Mouse (Mus musculus): Measurements from ENCODE around the gene Gm10715.
"Not testable (repeated sequence)": the region's sequence is repeated elsewhere in the genome, so short reads cannot be mapped to it uniquely, and the experiment has no call there.

GRCm38 (mm10) chr9:3036577-3036976, at the start of gene Gm10715:
- TF ChIP-seq CTCF (IDR thresholded peaks at IDR 0.05; ENCODE audit: low read depth, low read length); GATA1 (IDR thresholded peaks at IDR 0.05; ENCODE audit: borderline replicate concordance, low read length); GATA2 (IDR thresholded peaks at IDR 0.05; ENCODE audit: borderline replicate concordance, low read depth, low read length); POLR2AphosphoS5 (IDR thresholded peaks at IDR 0.05; ENCODE audit: insufficient replicate concordance, low read depth, low read length); TAL1 (conservative IDR thresholded peaks at IDR 0.05; ENCODE audit: low read depth, low read length): not testable (repeated sequence)
